Mouse (Mus musculus) erythroblast, adult 5-6 weeks (primary cell): ENCODE measurements around the gene Tlcd2. TPM values are rescaled to one million over a fixed set of nuclear protein-coding genes. Genes with fewer than 3 reads are reported as not detected.

ENCODE experiments used
- ATAC-seq: replicated peaks from 2 replicates; pipeline ENCODE4 v1.8.0; 2016; ENCODE audit warnings: moderate number of reproducible peaks, mild to moderate bottlenecking, moderate TSS enrichment, inconsistent platforms; ENCODE audit not compliant: poor library complexity, low FRiP score, severe bottlenecking
- total RNA-seq, 2 experiments: library from RNA; stranded (forward) in 1 of 2; stranded (reverse) in 1 of 2; fragments of 150-400 nt in 1 of 2; fragments of 200-764, 138-1000 nt in 1 of 2; gene quantifications; 2 replicates each; pipeline versions ENCODE4 v1.2.3 to v1.2.4; 2015 to 2017; ENCODE audit warnings: low replicate concordance in 2 of 2

Gene Tlcd2
- total RNA-seq, 2 experiments from 2014 or later = 3.7 to 5.5 TPM

DNA sequence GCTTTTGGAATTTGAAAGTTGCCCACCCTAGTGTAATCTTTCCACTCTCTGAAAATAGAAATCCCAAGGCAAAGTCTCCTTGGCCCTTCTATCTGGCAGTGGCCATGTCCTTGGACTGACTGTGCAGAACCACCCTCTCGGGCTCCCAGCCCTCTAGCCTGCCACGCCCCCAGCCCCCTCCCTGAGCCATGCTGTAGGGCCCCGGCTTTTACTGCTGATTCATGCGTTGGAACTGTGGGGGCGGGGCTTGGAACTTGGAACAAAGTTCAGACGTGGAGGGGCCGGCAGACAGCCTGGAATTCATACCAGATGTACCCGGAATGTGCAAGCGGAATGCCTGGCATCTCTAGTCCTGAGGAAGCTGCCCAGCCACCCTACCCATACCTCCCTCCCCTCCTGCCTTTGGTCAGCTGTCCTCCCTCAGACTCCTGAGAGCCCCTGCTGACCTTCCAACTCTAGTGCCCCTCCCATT is 1.4 kb downstream of the Tlcd2 start:
- peak; percentile 35 for ATAC-seq

DNA sequence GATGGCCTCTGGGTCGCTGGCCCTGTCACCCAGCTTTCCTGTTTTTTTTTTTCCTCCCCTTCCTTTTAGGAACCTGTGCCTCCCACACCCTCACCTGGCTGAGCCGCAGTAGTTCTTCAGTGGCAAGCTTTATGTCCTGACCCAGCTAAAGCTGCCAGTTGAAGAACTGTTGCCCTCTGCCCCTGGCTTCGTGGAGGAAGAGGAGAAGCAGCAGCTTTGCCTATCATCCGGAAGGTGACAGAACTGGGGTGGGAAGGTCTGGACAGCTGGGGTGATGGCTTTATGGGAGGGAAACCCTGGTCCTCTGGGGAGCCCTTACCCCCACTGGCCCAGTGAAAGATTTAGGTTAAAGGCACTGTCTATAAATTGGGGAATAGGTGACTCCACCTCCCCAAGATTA is 2.1 kb downstream of the Tlcd2 start:
- ATAC-seq = no peak

DNA sequence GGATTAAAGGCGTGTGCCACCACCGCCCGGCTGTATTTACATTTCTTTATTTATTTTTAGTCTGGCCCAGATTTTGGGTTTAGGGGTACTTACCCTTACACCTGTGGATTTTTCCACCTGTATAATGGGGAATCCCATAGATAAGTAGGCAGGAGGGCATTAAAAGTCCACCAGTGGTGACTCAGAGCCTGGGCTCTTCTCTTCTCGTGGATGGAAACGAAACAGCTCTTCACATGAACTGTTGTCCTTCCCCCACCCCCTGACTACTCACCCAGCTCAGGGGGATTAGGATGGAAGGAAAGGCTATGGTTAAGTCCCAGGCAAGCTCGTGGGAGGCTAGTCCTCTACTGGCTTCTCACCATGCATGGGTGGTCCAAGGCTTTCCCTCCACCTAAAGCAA is 2.9 kb downstream of the Tlcd2 start:
- ATAC-seq = no peak

DNA sequence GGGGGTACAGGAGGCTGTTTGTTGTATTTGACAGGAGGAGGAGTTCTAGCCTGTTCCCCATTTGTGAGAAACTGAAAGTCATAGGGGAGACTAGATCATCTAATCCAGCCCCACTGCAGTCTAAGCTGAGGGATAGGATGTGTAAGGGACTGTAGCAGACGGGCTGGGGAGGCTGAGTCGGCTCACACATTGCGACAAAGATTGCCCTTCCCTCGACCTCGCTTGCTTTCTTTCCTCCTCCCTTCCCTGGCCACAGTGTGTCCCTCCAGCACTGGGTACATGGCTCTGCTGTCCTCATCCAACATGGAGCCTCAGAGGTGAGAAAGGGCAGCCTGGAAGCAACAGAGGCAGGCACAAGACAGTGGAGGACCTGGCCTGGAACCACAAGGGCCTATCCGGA is 3.5 kb downstream of the Tlcd2 start:
- ATAC-seq = no peak

DNA sequence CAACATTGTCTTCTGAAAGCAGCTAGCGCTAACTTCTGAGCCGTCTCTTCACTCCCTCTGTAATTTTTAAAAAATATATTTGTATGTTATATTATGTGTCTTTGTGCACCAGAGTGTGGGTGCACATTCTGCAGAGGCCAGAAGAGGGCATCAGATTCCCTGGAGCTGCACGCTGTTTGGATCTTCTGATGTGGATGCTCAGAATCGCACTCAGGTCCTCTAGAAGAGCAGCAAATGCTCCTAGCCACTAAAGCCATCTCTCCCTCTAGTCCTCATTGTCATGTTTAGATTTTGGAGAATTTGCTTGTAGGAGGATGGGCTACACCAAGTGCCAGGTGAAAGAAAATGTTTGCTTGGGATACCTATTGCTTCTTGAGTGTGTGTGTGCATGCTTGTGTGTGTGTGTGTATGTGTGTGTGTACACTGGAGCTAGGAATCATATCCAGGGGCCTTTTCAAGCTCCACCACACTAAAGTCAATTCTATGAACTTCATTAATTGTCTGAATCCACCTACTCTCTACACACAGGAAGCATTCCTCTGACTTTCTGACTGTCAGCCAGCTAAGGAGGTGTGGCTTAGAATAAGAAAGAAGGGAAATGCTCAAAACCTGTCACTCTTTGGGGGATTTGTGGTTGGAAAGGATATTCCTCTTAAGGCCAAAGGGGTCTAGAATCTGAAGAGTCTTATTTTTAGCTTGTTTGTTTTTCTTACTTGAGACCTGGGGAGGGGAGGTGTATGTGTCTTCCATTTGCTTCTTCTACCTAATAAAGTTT is 5.4 kb downstream of the Tlcd2 start:
- no peak for ATAC-seq

DNA sequence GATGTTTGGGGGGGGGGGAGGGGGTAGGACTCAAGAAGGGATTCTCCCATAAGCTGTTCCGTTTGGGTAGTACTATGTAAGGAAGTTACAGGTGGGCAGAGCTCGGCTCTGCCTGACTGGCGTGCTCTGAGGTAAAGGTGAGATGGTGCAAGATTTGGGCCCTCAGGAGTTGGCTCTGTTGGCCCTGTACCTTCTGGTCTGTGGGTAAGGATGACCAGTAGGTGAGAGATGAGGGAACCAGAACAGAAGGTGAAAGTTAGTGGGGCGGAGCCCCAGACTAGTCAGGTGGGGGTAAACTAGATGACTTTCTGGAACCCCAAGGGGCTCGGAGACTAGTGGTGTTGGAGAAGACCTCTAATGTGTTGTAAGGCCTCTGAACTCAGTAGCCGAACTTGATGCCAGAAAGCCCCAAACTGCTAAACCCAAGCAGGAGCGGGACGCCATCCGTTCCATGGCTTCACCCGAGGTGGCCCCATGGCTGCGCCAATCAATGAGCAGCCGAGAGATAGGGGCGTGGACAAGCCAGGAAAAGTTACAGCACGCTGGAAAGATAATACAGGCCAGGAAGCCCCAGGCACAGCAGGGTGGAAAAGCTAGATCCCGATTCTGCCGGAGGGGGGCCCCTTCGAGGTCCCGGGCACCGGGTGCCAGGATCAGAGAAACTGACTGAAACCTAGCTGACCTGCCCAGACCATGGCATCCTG is 6.1 kb downstream of the Tlcd2 start:
- peak; percentile 77 for ATAC-seq

DNA sequence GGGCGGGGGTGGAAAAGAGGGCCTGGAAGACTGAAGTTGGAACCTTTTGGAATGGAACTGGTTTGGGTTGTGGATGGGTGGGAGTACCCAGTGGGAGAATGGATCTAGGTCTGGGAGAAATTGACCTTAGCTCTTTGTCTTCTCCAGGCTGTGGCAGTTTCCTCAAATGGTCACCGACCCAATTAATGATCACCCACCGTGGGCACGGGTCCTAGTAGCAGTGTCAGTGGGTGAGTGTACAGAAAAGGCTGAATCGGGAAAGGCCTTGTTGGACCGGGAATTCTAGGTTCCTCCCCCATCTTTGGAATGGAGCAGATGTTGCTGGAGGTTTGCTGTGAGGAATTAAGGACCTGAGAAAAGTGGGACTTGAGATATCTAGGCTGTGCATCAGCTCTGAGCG is 6.9 kb downstream of the Tlcd2 start:
- no peak for ATAC-seq

DNA sequence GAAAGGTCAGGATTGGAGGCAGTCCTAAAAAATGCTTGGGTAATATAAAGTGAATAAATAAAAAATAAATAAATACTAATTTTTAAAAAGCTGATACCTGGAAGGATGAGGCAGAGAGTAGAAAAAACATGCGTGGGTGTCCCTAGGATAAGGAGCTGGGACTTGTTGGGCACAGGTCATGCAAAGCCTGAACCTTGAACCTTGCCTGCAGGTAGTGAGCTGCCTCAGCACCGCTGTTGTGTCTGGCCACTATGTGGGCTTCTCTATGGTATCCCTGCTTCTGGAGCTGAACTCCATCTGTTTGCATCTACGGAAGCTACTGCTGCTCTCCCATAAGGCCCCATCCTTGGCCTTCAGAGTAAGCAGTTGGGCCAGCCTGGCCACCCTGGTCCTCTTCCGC is 7.7 kb downstream of the Tlcd2 start:
- ATAC-seq = no peak

DNA sequence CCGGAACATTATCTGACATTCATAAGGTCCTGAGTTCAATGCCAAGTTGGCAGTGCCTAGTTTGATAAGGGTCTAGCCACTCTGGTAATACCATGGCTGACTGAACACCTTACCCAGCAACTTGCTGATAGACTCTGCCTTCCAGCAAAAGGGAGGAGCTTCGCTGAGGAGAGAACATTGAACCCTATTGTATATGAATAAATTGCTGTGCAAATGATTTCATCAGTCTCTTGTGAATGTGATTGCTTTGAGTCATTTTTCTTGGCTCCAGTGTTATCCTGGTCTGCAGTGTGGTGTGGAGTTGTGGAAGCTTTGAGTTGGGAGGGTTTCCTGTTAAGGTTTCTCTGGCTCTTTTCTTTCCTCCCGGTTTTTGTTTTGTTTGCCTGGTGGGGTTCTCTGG is 9.2 kb downstream of the Tlcd2 start:
- ATAC-seq = no peak

DNA sequence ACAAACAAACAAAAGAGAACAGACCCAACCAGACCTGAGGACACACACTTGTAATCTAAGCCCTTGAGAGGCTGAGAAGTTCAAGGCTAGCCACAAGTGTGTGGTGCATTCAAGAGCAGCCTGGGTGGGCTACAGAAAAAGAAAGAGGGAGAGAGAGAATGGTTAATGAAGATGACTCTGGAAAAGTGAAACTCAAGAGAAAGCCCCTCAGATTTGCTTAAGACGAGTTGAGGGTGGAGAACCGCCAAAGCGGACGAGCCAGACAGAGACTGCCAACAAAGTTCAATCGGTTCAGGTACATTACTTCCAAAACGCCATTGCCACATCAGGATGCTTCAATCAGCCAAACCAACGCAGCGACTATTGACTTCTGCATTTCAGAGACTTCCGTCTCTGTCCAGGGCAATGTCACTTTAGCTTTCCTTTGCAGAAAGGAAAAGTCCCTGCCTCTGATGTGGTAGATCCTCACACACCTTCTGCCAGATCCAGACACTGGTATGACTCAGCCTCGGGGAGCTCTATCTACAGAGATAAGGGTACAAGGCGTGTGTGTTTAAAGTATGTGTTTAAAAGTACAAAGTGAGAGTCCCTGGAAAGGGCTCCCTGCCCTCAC is 11.1 kb downstream of the Tlcd2 start:
- peak; percentile 45; the same call in 1 of the 2 replicates for ATAC-seq

DNA sequence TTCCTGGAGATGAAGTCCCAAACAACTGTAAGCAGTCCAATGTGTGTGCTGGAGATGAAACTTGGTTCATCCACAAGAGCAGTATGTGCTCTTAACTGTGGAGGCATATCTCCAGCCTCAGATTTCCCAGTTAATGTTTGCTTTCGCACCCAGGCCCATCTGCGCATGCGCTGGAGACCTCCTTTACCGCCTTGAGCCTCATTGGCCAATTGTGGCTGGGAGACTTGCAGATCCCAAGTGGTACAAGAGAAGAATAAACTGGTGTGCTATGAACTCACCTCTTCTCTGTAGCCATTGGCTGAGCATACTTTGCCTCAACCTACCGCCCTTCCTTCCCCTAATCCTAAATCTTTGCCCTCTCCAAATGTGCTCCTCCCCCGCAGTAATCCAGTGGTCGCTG is 11.9 kb downstream of the Tlcd2 start:
- ATAC-seq = no peak

DNA sequence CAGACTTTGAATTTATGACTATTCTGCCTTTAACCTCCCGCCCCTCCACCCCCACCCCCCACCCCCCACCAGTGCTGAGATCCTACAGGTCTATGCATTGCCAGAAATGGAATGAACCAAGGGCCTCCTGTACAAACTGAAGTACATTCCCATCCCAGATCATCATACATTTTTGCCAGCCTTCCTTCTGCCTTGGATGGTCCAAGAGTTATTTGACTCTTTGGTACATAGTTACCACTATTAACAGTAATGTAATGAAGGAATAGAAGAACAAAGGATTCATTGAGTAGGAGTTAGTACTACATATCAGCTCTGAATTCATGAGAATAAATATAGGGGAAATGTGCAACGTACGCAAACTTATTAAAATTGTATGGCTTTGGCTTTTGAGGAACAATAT is 24.7 kb downstream of the Tlcd2 start:
- ATAC-seq = no peak; the same call in 1 of the 2 replicates

DNA sequence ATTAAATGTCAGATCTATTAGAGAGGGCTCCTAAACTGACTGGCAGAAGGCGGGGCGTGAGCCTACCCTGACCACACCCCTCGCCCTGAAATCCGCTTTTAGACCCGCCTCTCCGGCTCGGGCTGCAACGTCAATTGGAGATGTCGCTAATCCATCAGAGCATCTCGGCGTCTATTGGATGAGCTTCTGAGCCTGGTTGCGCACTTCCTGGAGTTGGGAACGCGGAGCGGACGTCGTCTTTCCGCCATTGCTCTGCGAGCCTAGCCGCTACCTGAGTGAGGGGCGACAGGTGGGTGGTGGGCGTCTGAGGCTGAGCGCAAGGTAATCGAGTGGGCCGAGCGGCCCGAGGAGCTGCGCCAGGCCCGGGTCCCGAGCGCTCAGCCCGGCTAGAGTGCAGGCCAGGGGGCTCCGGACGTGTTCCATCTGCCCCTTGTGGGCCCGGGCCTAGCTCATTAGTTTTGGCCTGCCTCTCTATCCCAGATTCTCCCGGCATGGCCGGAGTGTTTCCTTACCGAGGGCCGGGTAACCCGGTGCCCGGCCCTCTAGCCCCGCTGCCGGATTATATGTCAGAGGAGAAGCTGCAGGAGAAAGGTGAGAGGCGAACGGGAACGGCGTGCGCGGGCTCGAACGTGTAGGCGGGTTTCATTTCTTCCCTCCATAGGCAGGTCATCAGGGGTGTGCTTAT is 25.2 kb downstream of the Tlcd2 start, which contains the start of gene Prpf8:
Prpf8 (plus strand) TSS at position 216 of the 685 bp plus-strand sequence.
- peak; percentile 99 for ATAC-seq

DNA sequence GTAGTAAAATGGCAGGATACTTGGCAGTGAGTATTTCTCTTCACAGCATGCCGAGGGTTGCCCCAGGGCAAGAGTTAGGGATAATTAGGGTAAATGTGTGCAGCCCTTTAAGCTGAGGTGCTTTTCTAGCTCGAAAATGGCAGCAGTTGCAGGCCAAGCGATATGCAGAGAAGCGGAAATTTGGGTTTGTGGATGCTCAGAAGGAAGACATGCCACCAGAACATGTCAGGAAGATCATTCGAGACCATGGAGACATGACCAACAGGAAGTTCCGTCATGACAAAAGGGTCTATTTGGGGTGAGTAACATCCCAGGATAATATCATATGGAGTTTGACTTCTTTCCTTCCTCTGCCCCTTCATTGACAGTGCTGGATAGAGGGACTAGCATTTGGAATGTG is 26.0 kb downstream of the Tlcd2 start:
- no peak for ATAC-seq

DNA sequence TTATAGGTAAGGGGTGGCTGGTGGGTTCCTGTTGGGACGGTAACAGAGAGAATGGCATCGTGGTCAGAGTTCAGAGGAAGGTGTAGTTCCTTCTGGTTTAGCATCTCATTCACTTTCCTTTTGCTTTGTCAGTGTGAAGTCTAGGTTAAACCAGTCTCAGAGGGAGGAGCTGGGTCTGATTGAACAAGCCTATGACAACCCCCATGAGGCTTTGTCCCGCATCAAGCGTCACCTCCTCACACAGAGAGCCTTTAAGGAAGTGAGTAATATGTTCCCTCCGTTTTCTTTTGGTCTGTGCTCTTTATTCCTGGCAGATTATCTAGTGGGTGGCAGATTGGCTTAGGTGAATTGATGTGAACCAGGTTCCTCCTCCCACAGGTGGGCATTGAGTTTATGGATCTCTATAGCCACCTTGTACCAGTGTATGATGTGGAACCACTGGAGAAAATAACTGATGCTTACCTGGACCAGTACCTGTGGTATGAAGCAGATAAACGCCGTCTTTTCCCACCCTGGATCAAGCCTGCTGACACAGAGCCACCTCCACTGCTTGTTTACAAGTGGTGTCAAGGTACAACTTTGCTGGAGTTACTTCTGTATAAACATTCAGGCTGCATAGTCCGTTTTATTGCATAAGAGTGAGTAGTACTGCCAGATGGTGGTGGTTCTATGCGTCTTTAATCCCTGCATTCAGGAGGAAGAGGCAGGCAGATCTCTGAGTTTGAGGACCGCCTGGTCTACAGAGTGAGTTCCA is 33.0 kb downstream of the Tlcd2 start:
- no peak for ATAC-seq

DNA sequence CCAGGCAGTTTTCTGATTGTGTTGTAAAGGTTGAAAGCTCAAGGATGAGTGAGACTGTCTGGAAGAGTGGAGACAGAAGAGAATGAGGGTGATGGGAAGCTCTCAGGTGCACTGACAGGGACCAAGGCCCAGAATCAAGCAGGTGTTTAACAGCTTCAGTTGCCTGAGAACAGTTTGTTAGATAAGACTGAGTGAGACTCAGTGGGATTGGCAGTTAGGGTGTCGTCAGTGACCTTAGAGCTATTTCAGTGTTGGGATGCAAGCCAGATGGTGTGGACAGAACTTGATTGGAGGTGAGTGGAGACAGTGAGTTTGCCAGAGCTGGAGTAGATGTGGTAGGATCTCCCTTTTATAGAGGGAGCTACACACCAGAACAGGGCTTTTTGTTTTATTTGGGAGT is 36.6 kb downstream of the Tlcd2 start:
- ATAC-seq = no peak

DNA sequence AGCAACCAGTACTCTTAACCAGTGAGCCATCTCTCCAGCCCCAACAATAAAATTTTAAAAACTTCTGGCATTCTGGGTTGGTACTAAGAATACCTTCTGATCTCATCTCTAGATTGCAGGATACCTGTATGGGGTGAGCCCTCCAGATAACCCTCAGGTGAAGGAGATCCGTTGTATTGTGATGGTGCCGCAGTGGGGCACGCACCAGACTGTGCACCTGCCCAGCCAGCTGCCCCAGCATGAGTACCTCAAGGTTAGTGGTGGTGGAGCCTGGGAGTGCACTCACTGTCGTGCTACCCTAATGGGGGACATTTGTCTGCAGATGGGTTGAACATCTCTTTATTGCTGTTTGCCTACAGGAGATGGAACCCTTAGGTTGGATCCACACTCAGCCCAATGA is 46.6 kb downstream of the Tlcd2 start:
- no peak for ATAC-seq

DNA sequence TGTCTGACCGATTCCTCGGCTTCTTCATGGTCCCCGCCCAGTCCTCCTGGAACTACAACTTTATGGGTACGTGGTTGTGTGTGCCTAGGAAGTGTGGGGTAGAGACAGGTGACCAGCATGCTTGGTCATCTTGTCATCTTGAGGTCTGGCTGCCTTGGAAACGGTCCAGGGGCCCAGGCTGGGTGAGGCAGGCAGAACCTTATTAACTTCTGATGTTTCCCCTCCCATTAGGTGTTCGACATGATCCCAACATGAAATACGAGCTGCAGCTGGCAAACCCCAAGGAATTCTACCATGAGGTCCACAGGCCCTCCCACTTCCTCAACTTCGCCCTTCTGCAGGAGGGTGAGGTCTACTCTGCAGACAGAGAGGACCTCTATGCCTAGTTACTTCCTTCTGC is 47.4 kb downstream of the Tlcd2 start:
- no peak for ATAC-seq

DNA sequence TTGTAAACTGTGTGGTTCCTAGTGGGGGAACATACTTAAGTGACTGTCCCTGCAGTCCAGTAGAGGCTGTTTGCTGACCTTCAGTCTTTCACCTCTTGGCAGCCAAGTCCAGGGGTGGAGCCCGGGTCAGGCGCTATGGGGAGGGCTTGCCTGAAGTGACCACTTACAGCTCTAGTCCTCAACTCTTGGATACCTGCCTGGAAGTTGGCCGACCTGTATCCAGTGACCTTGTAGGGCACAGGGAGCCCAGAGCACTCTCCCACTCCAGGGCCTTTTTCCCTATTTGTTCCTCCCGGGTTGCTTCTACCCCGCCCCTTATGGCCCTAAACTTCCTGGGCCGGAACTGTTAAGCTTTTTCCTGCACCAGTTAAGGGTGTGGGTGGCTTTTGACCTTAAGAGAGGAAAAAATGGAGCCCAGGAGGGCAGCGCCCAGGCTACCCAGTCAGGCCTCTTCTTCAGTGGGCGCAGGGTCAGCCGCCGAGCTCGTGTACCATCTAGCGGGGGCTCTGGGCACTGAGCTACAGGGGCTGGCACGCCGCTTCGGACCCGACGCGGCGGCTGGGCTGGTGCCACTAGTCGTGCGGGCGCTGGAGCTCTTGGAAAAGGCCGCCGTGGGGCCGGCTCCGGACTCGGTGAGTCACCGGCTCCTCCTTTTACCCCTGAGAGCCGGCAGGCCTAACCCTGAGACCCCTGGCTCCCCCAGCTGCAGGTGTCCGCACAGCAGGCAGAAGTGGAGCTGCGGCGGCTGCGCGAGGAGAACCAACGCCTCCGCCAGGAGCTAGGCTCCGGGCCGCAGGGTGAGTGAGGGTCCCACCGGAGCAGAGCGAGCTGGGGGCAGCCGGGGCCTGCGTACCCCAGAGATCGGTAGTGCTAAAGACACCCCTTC is 48.5 kb downstream of the Tlcd2 start, which contains the start of gene Rilp:
Rilp (plus strand) TSS at position 354 of the 886 bp plus-strand sequence.
- peak; percentile 56 for ATAC-seq
